Mouse (Mus musculus): ENCODE results near the gene Rgs10. TPM values are rescaled to one million over a fixed set of nuclear protein-coding genes. Genes with fewer than 3 reads are reported as not detected.

The Rgs10 gene
- polyA plus RNA-seq, 1 experiment, result 8.5 TPM

DNA sequence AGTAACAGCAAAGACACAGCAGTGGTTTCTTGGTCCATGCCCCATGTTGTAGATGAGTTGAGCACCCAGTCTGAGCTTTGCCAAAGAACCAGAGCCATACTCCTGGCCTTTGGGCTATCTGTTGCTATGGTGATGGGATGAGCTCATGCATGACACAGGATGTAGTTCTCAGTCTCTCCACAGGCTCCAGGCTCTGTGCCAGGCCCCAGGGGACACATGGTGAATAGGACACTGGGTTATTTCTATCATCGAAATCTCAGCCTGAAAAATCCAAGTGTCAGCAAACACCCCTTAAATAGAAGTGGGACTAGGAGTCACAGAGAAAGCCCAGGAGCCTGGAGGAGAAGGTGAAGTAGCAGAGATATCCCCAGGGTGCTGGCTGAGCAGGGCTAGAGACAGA, 70.0 kb downstream of the Rgs10 start:
- Histone ChIP-seq H3K27me3 (ENCODE audit: control insufficient read depth, insufficient read depth, insufficient read length) (no peaks in the 10 kb centered on the region), H3K4me3 (no peak overlapping the region), H3K4me2 (ENCODE audit: low read depth) (no peak overlapping the region), H3ac (ENCODE audit: control insufficient read depth, insufficient read length) (no peak overlapping the region), H3K79me2 (ENCODE audit: control insufficient read depth, insufficient read depth) (no peaks in the 10 kb centered on the region), H3K36me3 (ENCODE audit: control insufficient read depth, insufficient read depth) (no peaks in the 10 kb centered on the region)
- TF ChIP-seq E2F4 (IDR thresholded peaks at IDR 0.05; ENCODE audit: insufficient read depth), result no peak
- no peak for TF ChIP-seq MAX (IDR thresholded peaks at IDR 0.05; ENCODE audit: low read depth)
- no peak for TF ChIP-seq TCF12 (IDR thresholded peaks at IDR 0.05; ENCODE audit: insufficient read depth, poor library complexity, severe bottlenecking)
- TF ChIP-seq POLR2A (IDR thresholded peaks at IDR 0.05; ENCODE audit: insufficient read length, low read depth), result no peak
- no peak for TF ChIP-seq SRF (IDR thresholded peaks at IDR 0.05; ENCODE audit: control insufficient read depth, insufficient read length, low read depth)

DNA sequence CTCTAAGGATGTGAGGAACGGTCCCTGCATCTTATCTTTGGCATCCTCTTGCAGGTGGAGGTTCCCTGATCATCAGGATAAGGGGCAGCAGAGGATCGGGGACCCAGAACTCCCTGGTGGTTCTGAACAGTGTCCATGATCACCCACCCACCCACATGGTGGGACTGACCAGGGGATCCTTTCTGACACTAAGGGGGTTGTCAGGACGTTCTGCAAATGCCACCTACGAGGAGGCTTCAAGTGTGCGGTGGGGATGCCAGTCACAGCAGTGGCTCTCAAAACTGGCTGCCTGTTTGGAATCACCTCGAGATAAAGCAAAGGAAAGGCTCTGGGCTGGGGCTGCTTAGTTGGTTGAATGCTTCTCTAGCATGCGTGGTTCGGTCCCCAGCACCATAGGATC, 71.6 kb downstream of the Rgs10 start:
- TF ChIP-seq REST (IDR thresholded peaks at IDR 0.05; ENCODE audit: insufficient read depth, insufficient read length), result no peak
- no peak for TF ChIP-seq MYOG (IDR thresholded peaks at IDR 0.05; ENCODE audit: control insufficient read depth in 1 of 3, insufficient read depth in 1 of 3, insufficient read length in 2 of 3, low read depth in 2 of 3)
- no peak for TF ChIP-seq E2F4 (IDR thresholded peaks at IDR 0.05; ENCODE audit: insufficient read depth)
- TF ChIP-seq MYOD1 (IDR thresholded peaks at IDR 0.05; ENCODE audit: control insufficient read depth in 1 of 3, insufficient read length in 2 of 3, low read depth in 2 of 3), result no peak
- no peak for TF ChIP-seq TCF3 (IDR thresholded peaks at IDR 0.05; ENCODE audit: insufficient read length, low read depth)
- TF ChIP-seq POLR2A (IDR thresholded peaks at IDR 0.05; ENCODE audit: insufficient read length, low read depth), result no peak

DNA sequence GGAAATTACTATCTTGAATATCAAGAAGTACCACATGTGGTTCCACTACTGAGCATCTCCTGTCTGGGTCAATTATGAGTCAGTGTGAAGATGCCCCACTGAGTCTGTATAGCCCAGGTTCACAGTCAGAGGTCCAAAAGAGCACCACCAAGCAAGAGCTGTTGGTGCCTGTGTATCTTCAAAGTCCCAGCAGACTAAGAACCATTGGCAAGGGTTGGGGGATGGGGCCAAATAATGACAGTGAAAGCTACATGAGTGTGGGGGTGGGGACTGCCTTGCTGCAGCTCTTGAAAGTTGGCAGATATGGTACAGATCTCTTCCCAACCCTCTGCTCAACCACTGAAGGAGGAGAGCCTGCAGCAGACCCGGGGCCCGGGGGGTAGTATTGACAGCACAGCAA, 72.0 kb downstream of the Rgs10 start:
- H3K4me2 ChIP-seq (ENCODE audit: low read depth), result no peak overlapping the region
- no peaks in the 10 kb centered on the region for H3K36me3 ChIP-seq (ENCODE audit: control insufficient read depth, insufficient read depth)
- no peak overlapping the region for H3K4me3 ChIP-seq
- H3ac ChIP-seq (ENCODE audit: control insufficient read depth, insufficient read length), result no peak overlapping the region
- no peaks in the 10 kb centered on the region for H3K27me3 ChIP-seq (ENCODE audit: control insufficient read depth, insufficient read depth, insufficient read length)
- no peaks in the 10 kb centered on the region for H3K79me2 ChIP-seq (ENCODE audit: control insufficient read depth, insufficient read depth)
- TF ChIP-seq MYOG (IDR thresholded peaks at IDR 0.05; ENCODE audit: control insufficient read depth in 1 of 3, insufficient read depth in 1 of 3, insufficient read length in 2 of 3, low read depth in 2 of 3) (no peak), USF1 (IDR thresholded peaks at IDR 0.05; ENCODE audit: low read depth) (no peak), POLR2A (IDR thresholded peaks at IDR 0.05; ENCODE audit: insufficient read length, low read depth) (no peak), SRF (IDR thresholded peaks at IDR 0.05; ENCODE audit: control insufficient read depth, insufficient read length, low read depth) (no peak)

More for the DNA sequence above, 71.6 kb downstream of the Rgs10 start:
- no peak overlapping the region for H3K4me2 ChIP-seq (ENCODE audit: low read depth)
- no peaks in the 10 kb centered on the region for H3K27me3 ChIP-seq (ENCODE audit: control insufficient read depth, insufficient read depth, insufficient read length)
- H3K4me3 ChIP-seq, result no peak overlapping the region
- no peak overlapping the region for H3ac ChIP-seq (ENCODE audit: control insufficient read depth, insufficient read length)
- H3K36me3 ChIP-seq (ENCODE audit: control insufficient read depth, insufficient read depth), result no peaks in the 10 kb centered on the region
- no peaks in the 10 kb centered on the region for H3K79me2 ChIP-seq (ENCODE audit: control insufficient read depth, insufficient read depth)

DNA sequence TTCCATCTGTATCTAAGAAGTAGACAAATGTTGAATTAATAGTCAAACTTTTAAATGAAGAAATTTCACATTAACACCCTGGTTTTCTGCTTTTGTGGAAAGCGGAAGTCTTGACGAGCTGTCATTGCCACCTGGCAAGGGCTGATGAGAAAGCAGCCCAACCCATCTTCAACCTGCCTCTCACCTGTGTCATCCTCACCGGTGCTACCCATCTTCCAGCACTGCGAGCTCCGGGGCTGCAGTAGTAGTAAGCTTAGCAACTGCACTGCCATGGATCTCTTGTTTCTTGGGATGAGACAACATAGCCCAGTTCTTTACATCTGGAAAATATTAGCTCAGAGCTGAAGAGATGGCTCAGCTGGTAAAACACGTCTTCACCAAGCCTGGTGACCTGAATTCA, 72.9 kb downstream of the Rgs10 start:
- no peaks in the 10 kb centered on the region for H3K27me3 ChIP-seq (ENCODE audit: control insufficient read depth, insufficient read depth, insufficient read length)
- H3ac ChIP-seq (ENCODE audit: control insufficient read depth, insufficient read length), result no peak overlapping the region
- no peak overlapping the region for H3K4me2 ChIP-seq (ENCODE audit: low read depth)
- no peaks in the 10 kb centered on the region for H3K36me3 ChIP-seq (ENCODE audit: control insufficient read depth, insufficient read depth)
- TF ChIP-seq CEBPB (IDR thresholded peaks at IDR 0.05; ENCODE audit: insufficient read depth, poor library complexity, severe bottlenecking) (no peak), TCF3 (IDR thresholded peaks at IDR 0.05; ENCODE audit: insufficient read length, low read depth) (no peak), POLR2A (IDR thresholded peaks at IDR 0.05; ENCODE audit: insufficient read length, low read depth) (no peak), MYOG (IDR thresholded peaks at IDR 0.05; ENCODE audit: control insufficient read depth in 1 of 3, insufficient read depth in 1 of 3, insufficient read length in 2 of 3, low read depth in 2 of 3) (no peak), SRF (IDR thresholded peaks at IDR 0.05; ENCODE audit: control insufficient read depth, insufficient read length, low read depth) (no peak)
- H3K4me3 ChIP-seq, result no peak overlapping the region
- H3K79me2 ChIP-seq (ENCODE audit: control insufficient read depth, insufficient read depth), result no peaks in the 10 kb centered on the region

DNA sequence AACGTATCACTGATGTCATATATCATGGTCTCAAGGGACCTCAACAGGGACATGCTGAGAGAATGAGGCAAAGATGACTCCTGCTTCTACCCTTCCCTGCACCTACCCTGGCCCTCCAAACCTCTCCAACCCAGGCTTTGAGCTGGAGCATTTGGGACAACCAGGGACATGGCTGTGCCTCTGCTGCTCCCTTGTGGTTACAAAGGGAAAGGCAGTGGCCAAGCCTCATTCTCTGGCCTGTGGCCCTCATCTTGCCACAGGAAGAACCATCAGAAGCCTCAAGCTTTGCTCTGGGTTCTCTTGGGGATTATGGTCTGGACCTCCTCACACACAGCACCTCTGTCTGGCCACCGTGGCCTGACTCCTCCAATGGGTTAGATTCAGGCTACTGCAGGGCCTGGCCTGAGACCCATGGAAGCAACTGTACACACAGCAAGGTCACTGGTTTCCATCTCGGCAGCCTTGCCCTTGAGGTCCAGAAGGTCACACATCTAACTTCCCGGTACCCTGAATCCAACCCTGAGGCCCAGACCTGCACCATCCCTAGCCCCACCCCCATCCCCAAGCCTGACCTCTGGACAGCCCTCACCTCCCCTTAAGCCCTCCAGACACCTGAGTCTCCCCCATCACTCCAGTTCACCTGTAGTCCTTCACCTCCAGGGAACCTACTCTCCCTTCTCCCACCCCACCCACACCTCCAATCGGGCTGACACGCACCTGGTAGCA, 73.5 kb downstream of the Rgs10 start:
- H3K36me3 ChIP-seq (ENCODE audit: control insufficient read depth, insufficient read depth), result no peaks in the 10 kb centered on the region
- no peak overlapping the region for H3K4me3 ChIP-seq
- H3ac ChIP-seq (ENCODE audit: control insufficient read depth, insufficient read length), result no peak overlapping the region
- TF ChIP-seq SRF (IDR thresholded peaks at IDR 0.05; ENCODE audit: control insufficient read depth, insufficient read length, low read depth), result no peak
- TF ChIP-seq TCF3 (IDR thresholded peaks at IDR 0.05; ENCODE audit: insufficient read length, low read depth), result no peak
- no peak for TF ChIP-seq REST (IDR thresholded peaks at IDR 0.05; ENCODE audit: insufficient read depth, insufficient read length)
- TF ChIP-seq POLR2AphosphoS2 (IDR thresholded peaks at IDR 0.05; ENCODE audit: insufficient read length, low read depth), result no peak
- TF ChIP-seq MYOD1 (IDR thresholded peaks at IDR 0.05; ENCODE audit: control insufficient read depth in 1 of 3, insufficient read length in 2 of 3, low read depth in 2 of 3), result no peak
- no peak for TF ChIP-seq TCF12 (IDR thresholded peaks at IDR 0.05; ENCODE audit: insufficient read depth, poor library complexity, severe bottlenecking)
- no peak for TF ChIP-seq CEBPB (IDR thresholded peaks at IDR 0.05; ENCODE audit: insufficient read depth, poor library complexity, severe bottlenecking)
- no peak for TF ChIP-seq MAX (IDR thresholded peaks at IDR 0.05; ENCODE audit: low read depth)
- no peak overlapping the region for H3K4me2 ChIP-seq (ENCODE audit: low read depth)
- H3K27me3 ChIP-seq (ENCODE audit: control insufficient read depth, insufficient read depth, insufficient read length), result no peaks in the 10 kb centered on the region
- H3K79me2 ChIP-seq (ENCODE audit: control insufficient read depth, insufficient read depth), result no peaks in the 10 kb centered on the region

Data from myocyte (in vitro differentiated cells).